Mouse (Mus musculus) lung, embryonic 15.5 days (tissue): ENCODE measurements around the gene Bsph2. TPM values are rescaled to one million over a fixed set of nuclear protein-coding genes. Genes with fewer than 3 reads are reported as not detected.

Experiments
- ATAC-seq: fragments of 200-750 bp; cut with Nextera tagmentation; 2 replicates; pipeline ENCODE4 v1.8.0; 2017; ENCODE audit warnings: moderate number of reproducible peaks, borderline replicate concordance; ENCODE audit not compliant: low FRiP score, low TSS enrichment; ENCODE audit errors: extremely low read depth
- H3K27ac ChIP-seq: fragments of 300-500 bp; sonication (generic); 2 replicates; pipeline ENCODE4 v1.5.1; 2015; ENCODE audit warnings: moderate library complexity, mild to moderate bottlenecking, inconsistent platforms
- H3K27me3 ChIP-seq: fragments of 300-500 bp; sonication (generic); 2 replicates; pipeline ENCODE4 v1.6.1; 2015; ENCODE audit warnings: inconsistent platforms
- H3K36me3 ChIP-seq: fragments of 300-500 bp; sonication (generic); 2 replicates; pipeline ENCODE4 v1.6.1; 2015; ENCODE audit warnings: inconsistent platforms
- H3K4me1 ChIP-seq: fragments of 300-500 bp; sonication (generic); 2 replicates; pipeline ENCODE4 v1.6.1; 2015; ENCODE audit warnings: inconsistent platforms
- H3K4me2 ChIP-seq: fragments of 300-500 bp; sonication (generic); 2 replicates; pipeline ENCODE4 v1.6.1; 2015; ENCODE audit warnings: inconsistent platforms, mild to moderate bottlenecking, moderate library complexity
- H3K4me3 ChIP-seq: fragments of 300-500 bp; sonication (generic); 2 replicates; pipeline ENCODE4 v1.5.1; 2015; ENCODE audit warnings: mild to moderate bottlenecking, inconsistent platforms
- H3K9ac ChIP-seq: fragments of 300-500 bp; sonication (generic); 2 replicates; pipeline ENCODE4 v1.6.1; 2015; ENCODE audit warnings: inconsistent platforms
- H3K9me3 ChIP-seq: fragments of 300-500 bp; sonication (generic); 2 replicates; pipeline ENCODE4 v1.6.1; 2016; ENCODE audit warnings: inconsistent platforms
- WGBS: fragments of 180-500 bp; shearing (Covaris S2); methylation state at CpG from one replicate; pipeline ENCODE4 v1.1.7; 2015; 5-methylcytosine and 5-hydroxymethylcytosine counted together
- polyA plus RNA-seq: library from polyadenylated mRNA; unstranded; fragments of >200 nt; fragmentation: Nextera tagmentation; extraction: Ambion mirVana; gene quantifications from 2 replicates; pipeline ENCODE4 v1.2.1, GENCODE M21; 2015

Gene Bsph2
- not detected in 2 replicates for polyA plus RNA-seq

DNA sequence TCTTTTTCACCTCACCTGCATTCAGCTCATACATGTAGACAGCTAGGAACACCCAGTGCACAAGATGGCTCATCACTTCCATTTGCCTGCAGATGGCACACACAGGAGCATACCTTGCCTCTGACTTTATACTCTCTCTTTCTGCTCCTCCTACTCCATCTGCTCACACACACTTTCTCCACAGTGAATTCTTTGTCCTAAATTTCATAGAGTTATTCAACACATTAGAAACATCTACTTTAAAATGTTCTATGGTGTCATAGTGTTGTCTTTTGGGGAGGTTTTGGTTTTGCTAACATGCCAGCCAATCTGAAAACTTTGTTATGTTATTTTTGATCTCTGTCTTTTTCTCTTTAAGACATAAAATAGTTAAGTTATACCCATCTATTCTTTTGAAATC lies at the start of gene Bsph2:
TSS of gene Bsph2 (minus strand) at position 101 of the 400 bp plus-strand sequence.
- H3K9ac ChIP-seq, result no peak within 1 kb of the TSS
- H3K9me3 ChIP-seq, result no peaks in the 10 kb centered on the region
- no peaks in the 10 kb centered on the region for H3K4me1 ChIP-seq
- ATAC-seq, result no peak
- H3K36me3 ChIP-seq, result no peaks in the 10 kb centered on the region
- H3K4me3 ChIP-seq, result no peak within 1 kb of the TSS
- H3K27ac ChIP-seq, result no peak within 1 kb of the TSS
- no peaks in the 10 kb centered on the region for H3K27me3 ChIP-seq
- H3K4me2 ChIP-seq, result no peak within 1 kb of the TSS

DNA sequence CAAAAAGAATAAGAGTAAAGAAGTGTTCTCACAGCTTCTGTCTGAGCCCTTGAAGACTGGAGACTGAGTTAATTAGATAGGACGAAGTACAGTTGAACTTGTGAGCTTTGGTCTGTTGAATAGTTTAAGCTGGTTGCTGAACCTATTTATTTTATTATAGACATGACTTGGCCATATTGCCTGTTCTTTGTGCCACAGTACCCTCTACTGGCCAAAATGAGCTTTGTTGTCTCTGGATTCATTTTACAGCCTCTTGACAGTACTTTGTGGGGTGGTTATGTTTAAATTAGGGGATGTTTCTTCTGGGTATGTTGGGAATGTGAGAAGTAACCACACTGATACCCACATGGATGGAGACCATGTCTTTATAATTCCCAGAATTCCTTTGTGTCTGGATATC lies 59.3 kb downstream of the Bsph2 start:
- 65% methylated on average over 1 of the region's 1 CpGs for WGBS
- no peaks in the 10 kb centered on the region for H3K36me3 ChIP-seq
- H3K27ac ChIP-seq, result no peak overlapping the region
- H3K4me1 ChIP-seq, result no peaks in the 10 kb centered on the region
- H3K9me3 ChIP-seq, result no peaks in the 10 kb centered on the region
- no peaks in the 10 kb centered on the region for H3K27me3 ChIP-seq
- no peak overlapping the region for H3K9ac ChIP-seq
- no peak overlapping the region for H3K4me2 ChIP-seq
- ATAC-seq, result no peak
- no peak overlapping the region for H3K4me3 ChIP-seq

Other genes with a start within 250 kb of the Bsph2 start
- gene Pla2g4c, start 246.4 kb downstream of the Bsph2 start, polyA plus RNA-seq, result 1.3 and 1.4 TPM in 2 replicates
- gene Cabp5, start 172.9 kb downstream of the Bsph2 start, polyA plus RNA-seq, result not detected in 2 replicates
- not detected in 2 replicates for gene Bsph1, start 120.2 kb downstream of the Bsph2 start, polyA plus RNA-seq
- gene Sult2a5, start 52.9 kb upstream of the Bsph2 start, polyA plus RNA-seq, result not detected in 2 replicates
- gene Sult2a2, start 162.4 kb upstream of the Bsph2 start, polyA plus RNA-seq, result not detected in 2 replicates